Mouse (Mus musculus) olfactory bulb, adult 2 months (tissue): Measurements from ENCODE around the gene Pgm1.

Experiments used
- CTCF ChIP-seq: fragments of 200-500 bp; IDR thresholded peaks from 2 replicates; pipeline ENCODE4 v1.5.1; 2012; ENCODE audit warnings: low read depth, mild to moderate bottlenecking, low read length, moderate library complexity; ENCODE audit not compliant: insufficient read depth
- POLR2A ChIP-seq: fragments of 200-500 bp; IDR thresholded peaks from 2 replicates; pipeline ENCODE4 v1.6.1; 2012; ENCODE audit warnings: mild to moderate bottlenecking, low read depth, low read length, moderate library complexity; ENCODE audit not compliant: insufficient read depth

- TF ChIP-seq POLR2A (no peak), CTCF (no peak)
Measured at GRCm38 (mm10) chr4:99913894-99914451, 15.2 kb upstream of the Pgm1 start.
